Mouse (Mus musculus): ENCODE measurements around the gene Gsk3a. TPM values are rescaled to one million over a fixed set of nuclear protein-coding genes. Genes with fewer than 3 reads are reported as not detected.
A peak's percentile ranks its signal among the peaks of the same experiment; 100 is the strongest.

Gene Gsk3a
- polyA plus RNA-seq, 1 experiment from 2014 or later, result 13.0 TPM

- ATAC-seq (ENCODE audit: insufficient number of reproducible peaks, low FRiP score, low TSS enrichment, low read depth), result no peak
- Histone ChIP-seq H3K4me3 (replicated peaks) (peak overlapping the region; percentile 82), H3K27ac (replicated peaks) (0 out of 2 replicates have a peak overlapping the region, but pooled peaks have one; percentile 68), H3K9ac (no peak overlapping the region), H3K9me3 (replicated peaks) (no peaks in the 10 kb centered on the region), H3K27me3 (no peaks in the 10 kb centered on the region), H3K4me2 (replicated peaks) (peak overlapping the region; percentile 94; the same call in 1 of the 2 replicates), H3K36me3 (0 out of 2 replicates have a peak, but pooled peaks cover 6% of the 10 kb centered on the region), H3K4me1 (peaks cover 37% of the 10 kb centered on the region)
- 52% methylated on average over 12 of the region's 12 CpGs for WGBS
These were observed 19.8 kb downstream of the Gsk3a start for GRCm38 (mm10) chr7:25217653-25218395.

GRCm38 (mm10) chr7:25214172-25214571 lies 23.5 kb downstream of the Gsk3a start:
- no peak for ATAC-seq (ENCODE audit: insufficient number of reproducible peaks, low FRiP score, low TSS enrichment, low read depth)
- H3K36me3 ChIP-seq, result peaks cover 22% of the 10 kb centered on the region; the same call in 1 of the 2 replicates
- H3K4me3 ChIP-seq (replicated peaks), result no peak overlapping the region
- peaks cover 13% of the 10 kb centered on the region for H3K4me1 ChIP-seq
- no peak overlapping the region for H3K27ac ChIP-seq (replicated peaks)
- no peak overlapping the region for H3K9ac ChIP-seq
- no peaks in the 10 kb centered on the region for H3K27me3 ChIP-seq
- 85% methylated on average over 2 of the region's 2 CpGs for WGBS
- H3K9me3 ChIP-seq (replicated peaks), result no peaks in the 10 kb centered on the region
- H3K4me2 ChIP-seq (replicated peaks), result no peak overlapping the region

- no peak overlapping the region for H3K4me3 ChIP-seq (replicated peaks)
- no peak overlapping the region for H3K4me2 ChIP-seq (replicated peaks)
- H3K9me3 ChIP-seq (replicated peaks), result no peaks in the 10 kb centered on the region
- ATAC-seq (ENCODE audit: insufficient number of reproducible peaks, low FRiP score, low TSS enrichment, low read depth), result no peak
- WGBS, result 68% methylated on average over 3 of the region's 3 CpGs
- no peak overlapping the region for H3K27ac ChIP-seq (replicated peaks)
- no peaks in the 10 kb centered on the region for H3K27me3 ChIP-seq
- H3K4me1 ChIP-seq, result peaks cover 4% of the 10 kb centered on the region; the same call in 1 of the 2 replicates
- no peak overlapping the region for H3K9ac ChIP-seq
- peaks cover 22% of the 10 kb centered on the region; the same call in 1 of the 2 replicates for H3K36me3 ChIP-seq
These were observed 24.6 kb downstream of the Gsk3a start for GRCm38 (mm10) chr7:25213099-25213498.

- H3K9me3 ChIP-seq (replicated peaks), result no peaks in the 10 kb centered on the region
- H3K9ac ChIP-seq, result no peak overlapping the region
- peaks cover 21% of the 10 kb centered on the region; the same call in 1 of the 2 replicates for H3K36me3 ChIP-seq
- H3K4me1 ChIP-seq, result no peaks in the 10 kb centered on the region
- ATAC-seq (ENCODE audit: insufficient number of reproducible peaks, low FRiP score, low TSS enrichment, low read depth), result no peak
- H3K4me3 ChIP-seq (replicated peaks), result no peak overlapping the region
- 85% methylated on average over 4 of the region's 4 CpGs for WGBS
- H3K4me2 ChIP-seq (replicated peaks), result no peak overlapping the region
- no peaks in the 10 kb centered on the region for H3K27me3 ChIP-seq
- H3K27ac ChIP-seq (replicated peaks), result no peak overlapping the region
These were observed 27.2 kb downstream of the Gsk3a start for GRCm38 (mm10) chr7:25210482-25210881.

- WGBS, result 53% methylated on average over 3 of the region's 3 CpGs
- Histone ChIP-seq H3K4me3 (replicated peaks) (no peak overlapping the region), H3K9me3 (replicated peaks) (no peaks in the 10 kb centered on the region), H3K27ac (replicated peaks) (no peak overlapping the region), H3K4me1 (no peaks in the 10 kb centered on the region), H3K9ac (no peak overlapping the region), H3K36me3 (peaks cover 27% of the 10 kb centered on the region), H3K4me2 (replicated peaks) (no peak overlapping the region), H3K27me3 (no peaks in the 10 kb centered on the region)
- ATAC-seq (ENCODE audit: insufficient number of reproducible peaks, low FRiP score, low TSS enrichment, low read depth), result 0 out of 2 replicates have a peak, but pooled peaks have one; percentile 36
These were observed 28.5 kb downstream of the Gsk3a start for GRCm38 (mm10) chr7:25209161-25209622.

- Histone ChIP-seq H3K9ac (no peak overlapping the region), H3K27ac (replicated peaks) (no peak overlapping the region), H3K9me3 (replicated peaks) (no peaks in the 10 kb centered on the region), H3K36me3 (peaks cover 47% of the 10 kb centered on the region), H3K27me3 (no peaks in the 10 kb centered on the region), H3K4me3 (replicated peaks) (no peak overlapping the region), H3K4me1 (no peaks in the 10 kb centered on the region), H3K4me2 (replicated peaks) (no peak overlapping the region)
- 86% methylated on average over 16 of the region's 16 CpGs for WGBS
- no peak for ATAC-seq (ENCODE audit: insufficient number of reproducible peaks, low FRiP score, low TSS enrichment, low read depth)
These were observed 31.4 kb downstream of the Gsk3a start for GRCm38 (mm10) chr7:25206094-25206830.

- no peaks in the 10 kb centered on the region for H3K27me3 ChIP-seq
- WGBS, result 72% methylated on average over 16 of the region's 16 CpGs
- peaks cover 41% of the 10 kb centered on the region for H3K36me3 ChIP-seq
- H3K4me3 ChIP-seq (replicated peaks), result no peak overlapping the region
- H3K4me1 ChIP-seq, result no peaks in the 10 kb centered on the region
- no peak overlapping the region for H3K9ac ChIP-seq
- H3K27ac ChIP-seq (replicated peaks), result no peak overlapping the region
- no peaks in the 10 kb centered on the region for H3K9me3 ChIP-seq (replicated peaks)
- no peak for ATAC-seq (ENCODE audit: insufficient number of reproducible peaks, low FRiP score, low TSS enrichment, low read depth)
- no peak overlapping the region for H3K4me2 ChIP-seq (replicated peaks)
These were observed 32.1 kb downstream of the Gsk3a start for GRCm38 (mm10) chr7:25205355-25206093.

GRCm38 (mm10) chr7:25203624-25204023 lies 34.0 kb downstream of the Gsk3a start:
- no peak for ATAC-seq (ENCODE audit: insufficient number of reproducible peaks, low FRiP score, low TSS enrichment, low read depth)
- Histone ChIP-seq H3K9me3 (replicated peaks) (no peaks in the 10 kb centered on the region), H3K27me3 (no peaks in the 10 kb centered on the region), H3K9ac (no peak overlapping the region), H3K4me1 (no peaks in the 10 kb centered on the region), H3K27ac (replicated peaks) (no peak overlapping the region), H3K36me3 (peaks cover 31% of the 10 kb centered on the region), H3K4me3 (replicated peaks) (no peak overlapping the region), H3K4me2 (replicated peaks) (no peak overlapping the region)
- 79% methylated on average over 20 of the region's 20 CpGs for WGBS

- no peak overlapping the region for H3K4me3 ChIP-seq (replicated peaks)
- ATAC-seq (ENCODE audit: insufficient number of reproducible peaks, low FRiP score, low TSS enrichment, low read depth), result peak; percentile 29; the same call in 1 of the 2 replicates
- H3K27me3 ChIP-seq, result no peaks in the 10 kb centered on the region
- no peak overlapping the region for H3K9ac ChIP-seq
- 0 out of 2 replicates have a peak, but pooled peaks cover 5% of the 10 kb centered on the region for H3K36me3 ChIP-seq
- peaks cover 6% of the 10 kb centered on the region; the same call in 1 of the 2 replicates for H3K4me1 ChIP-seq
- H3K4me2 ChIP-seq (replicated peaks), result no peak overlapping the region
- no peaks in the 10 kb centered on the region for H3K9me3 ChIP-seq (replicated peaks)
- 60% methylated on average over 10 of the region's 10 CpGs for WGBS
- no peak overlapping the region for H3K27ac ChIP-seq (replicated peaks)
These were observed 40.1 kb downstream of the Gsk3a start for GRCm38 (mm10) chr7:25197384-25198018.

GRCm38 (mm10) chr7:25196107-25196506 lies 41.5 kb downstream of the Gsk3a start:
- H3K9ac ChIP-seq, result no peak overlapping the region
- no peaks in the 10 kb centered on the region for H3K36me3 ChIP-seq
- no peak overlapping the region for H3K4me3 ChIP-seq (replicated peaks)
- H3K27ac ChIP-seq (replicated peaks), result no peak overlapping the region
- H3K27me3 ChIP-seq, result no peaks in the 10 kb centered on the region
- no peak overlapping the region for H3K4me2 ChIP-seq (replicated peaks)
- no peaks in the 10 kb centered on the region for H3K9me3 ChIP-seq (replicated peaks)
- H3K4me1 ChIP-seq, result peaks cover 6% of the 10 kb centered on the region; the same call in 1 of the 2 replicates
- no peak for ATAC-seq (ENCODE audit: insufficient number of reproducible peaks, low FRiP score, low TSS enrichment, low read depth)
- 85% methylated on average over 9 of the region's 9 CpGs for WGBS
